Mouse (Mus musculus): ENCODE data around the gene Tlr2.

GRCm38 (mm10) chr3:83869776-83870175 lies 28.2 kb upstream of the Tlr2 start:
- TF ChIP-seq CTCF (IDR thresholded peaks at IDR 0.05; ENCODE audit: low read depth, low read length) (no peak), GATA1 (IDR thresholded peaks at IDR 0.05; ENCODE audit: borderline replicate concordance, low read length) (no peak), TAL1 (conservative IDR thresholded peaks at IDR 0.05; ENCODE audit: low read depth, low read length) (no peak), POLR2AphosphoS5 (IDR thresholded peaks at IDR 0.05; ENCODE audit: insufficient replicate concordance, low read depth, low read length) (no peak)
